Mouse (Mus musculus): Measurements from ENCODE around the gene Kifc3.

GRCm38 (mm10) chr8:95242099-95242825 is 39.6 kb upstream of the Kifc3 start:
- TF ChIP-seq JUND (IDR thresholded peaks at IDR 0.05; ENCODE audit: low read depth, low read length) (no peak), RCOR1 (IDR thresholded peaks at IDR 0.05; ENCODE audit: low read depth, low read length) (no peak), ZC3H11A (IDR thresholded peaks at IDR 0.05; ENCODE audit: low read depth, low read length) (no peak), USF2 (IDR thresholded peaks at IDR 0.05; ENCODE audit: borderline replicate concordance in 1 of 2, insufficient read depth in 1 of 2, low read depth in 1 of 2, low read length in 2 of 2) (no peak), TAL1 (IDR thresholded peaks at IDR 0.05; ENCODE audit: low read length) (no peak), RAD21 (IDR thresholded peaks at IDR 0.05; ENCODE audit: low read depth, low read length) (no peak), BHLHE40 (IDR thresholded peaks at IDR 0.05; ENCODE audit: borderline replicate concordance, low read depth, low read length) (no peak), POLR2A (IDR thresholded peaks at IDR 0.05; ENCODE audit: control insufficient read depth in 1 of 2, insufficient read depth in 1 of 2, low read depth in 1 of 2, low read length in 2 of 2, poor library complexity in 1 of 2) (no peak), EP300 (IDR thresholded peaks at IDR 0.05; ENCODE audit: low read depth in 1 of 2, low read length in 2 of 2) (no peak), SMC3 (IDR thresholded peaks at IDR 0.05; ENCODE audit: low read depth, low read length) (no peak), CTCF (IDR thresholded peaks at IDR 0.05 in 2 of 3, conservative IDR thresholded peaks at IDR 0.05 in 1 of 3; ENCODE audit: control insufficient read depth in 1 of 3, insufficient read depth in 1 of 3, low read depth in 2 of 3, low read length in 3 of 3, poor library complexity in 1 of 3, severe bottlenecking in 1 of 3) (no peak), USF1 (IDR thresholded peaks at IDR 0.05; ENCODE audit: low read depth, low read length) (no peak)

All from MEL (cell line).